Mouse (Mus musculus) liver, embryonic 14.5 days (tissue): ENCODE data around the gene Kctd21. TPM values are rescaled to one million over a fixed set of nuclear protein-coding genes. Genes with fewer than 3 reads are reported as not detected.

Experiments used
- ATAC-seq: fragments of 200-750 bp; cut with Nextera tagmentation; 2 replicates; pipeline ENCODE4 v1.8.0; 2017; ENCODE audit warnings: moderate number of reproducible peaks, mild to moderate bottlenecking, moderate library complexity; ENCODE audit not compliant: insufficient read depth
- DNase-seq, 3 experiments: peaks; one replicate each; pipeline ENCODE4 v3.0.0-alpha.2; 2012 to 2013; ENCODE audit warnings: low read depth in 3 of 3, low spot score in 3 of 3
- H3K27ac ChIP-seq: fragments of 300-500 bp; sonication (generic); 2 replicates; pipeline ENCODE4 v1.5.1; 2014; ENCODE audit warnings: moderate library complexity, mild to moderate bottlenecking, control low read depth, inconsistent platforms
- H3K27me3 ChIP-seq: fragments of 300-500 bp; sonication (generic); 2 replicates; pipeline ENCODE4 v1.6.1; 2014; ENCODE audit warnings: mild to moderate bottlenecking, low read length, moderate library complexity; ENCODE audit not compliant: control insufficient read depth, insufficient read depth
- H3K36me3 ChIP-seq: fragments of 300-500 bp; sonication (generic); replicated peaks from 2 replicates; pipeline ENCODE4 v1.6.1; 2014; ENCODE audit warnings: low read depth; ENCODE audit not compliant: control insufficient read depth, insufficient read depth
- H3K4me1 ChIP-seq, 2 experiments: fragments of 200-500 bp in 1 of 2; fragments of 300-500 bp in 1 of 2; sonication (generic) in 1 of 2; replicated peaks; 2 replicates each; pipeline ENCODE4 v1.6.1; 2012 to 2014; ENCODE audit warnings: antibody characterized with exemption in 1 of 2, inconsistent platforms in 1 of 2, low read length in 1 of 2; ENCODE audit not compliant: control insufficient read depth in 2 of 2, insufficient read depth in 2 of 2
- H3K4me2 ChIP-seq: fragments of 300-500 bp; sonication (generic); 2 replicates; pipeline ENCODE4 v1.6.1; 2014; ENCODE audit warnings: low read depth, mild to moderate bottlenecking, control low read depth, moderate library complexity
- H3K4me3 ChIP-seq, 2 experiments: fragments of 200-500 bp in 1 of 2; fragments of 300-500 bp in 1 of 2; sonication (generic) in 1 of 2; 2 replicates each; pipeline ENCODE4 v1.5.1; 2012 to 2014; ENCODE audit warnings: low read depth in 2 of 2, low read length in 2 of 2, mild to moderate bottlenecking in 2 of 2, control low read depth in 1 of 2, inconsistent platforms in 1 of 2, moderate library complexity in 1 of 2; ENCODE audit not compliant: insufficient read depth in 1 of 2
- H3K9ac ChIP-seq: fragments of 300-500 bp; sonication (generic); replicated peaks from 2 replicates; pipeline ENCODE4 v1.6.1; 2014; ENCODE audit warnings: mild to moderate bottlenecking, control low read depth, moderate library complexity
- H3K9me3 ChIP-seq: fragments of 300-500 bp; sonication (generic); 2 replicates; pipeline ENCODE4 v1.6.1; 2016; ENCODE audit warnings: low read length, mixed read lengths; ENCODE audit not compliant: control insufficient read depth
- CTCF ChIP-seq: IDR thresholded peaks from 2 replicates; pipeline ENCODE4 v1.5.1; 2016; ENCODE audit warnings: antibody characterized with exemption, low read depth, control low read depth
- EP300 ChIP-seq: IDR thresholded peaks from 2 replicates; pipeline ENCODE4 v1.6.1; 2016; ENCODE audit warnings: antibody characterized with exemption, low read depth
- WGBS: fragments of 180-500 bp; shearing (Covaris S2); extraction: QIAGEN DNeasy Blood & Tissue Kit; methylation state at CpG from one replicate; pipeline ENCODE4 v1.1.7; 2014; ENCODE audit not compliant: insufficient replicate concordance; 5-methylcytosine and 5-hydroxymethylcytosine counted together
- polyA plus RNA-seq, 2 experiments: library from polyadenylated mRNA; depleted of rRNA in 1 of 2; stranded (reverse) in 1 of 2; unstranded in 1 of 2; fragments of >200 nt; fragmentation: Nextera tagmentation in 1 of 2; extraction: Ambion mirVana in 1 of 2; gene quantifications; 2 replicates each; pipeline versions ENCODE4 v1.2.1 to v1.2.3; 2012 to 2014

Gene Kctd21
- polyA plus RNA-seq, 2 experiments, result 0.76 to 0.80 TPM

GRCm38 (mm10) chr7:97314646-97315045 lies 17.5 kb upstream of the Kctd21 start:
- Histone ChIP-seq H3K4me1 (no peaks in the 10 kb centered on the region), H3K4me2 (no peak overlapping the region), H3K4me3 (no peak overlapping the region), H3K9me3 (no peaks in the 10 kb centered on the region), H3K9ac (no peak overlapping the region), H3K27me3 (no peaks in the 10 kb centered on the region), H3K27ac (no peak overlapping the region), H3K36me3 (no peaks in the 10 kb centered on the region)
- 60% methylated on average over 5 of the region's 5 CpGs for WGBS
- TF ChIP-seq CTCF (no peak), EP300 (no peak)
- ATAC-seq (no peak), DNase-seq (no peak)

- Histone ChIP-seq H3K36me3 (no peaks in the 10 kb centered on the region), H3K27ac (no peak overlapping the region), H3K4me1 (no peaks in the 10 kb centered on the region), H3K4me2 (no peak overlapping the region), H3K9ac (no peak overlapping the region), H3K27me3 (no peaks in the 10 kb centered on the region), H3K9me3 (no peaks in the 10 kb centered on the region), H3K4me3 (no peak overlapping the region)
- no peak for TF ChIP-seq EP300
- TF ChIP-seq CTCF, result no peak
- WGBS, result 76% methylated on average over 6 of the region's 6 CpGs
- ATAC-seq (no peak), DNase-seq (no peak)
Observed at GRCm38 (mm10) chr7:97315656-97316055, 16.5 kb upstream of the Kctd21 start.

GRCm38 (mm10) chr7:97317706-97318105 lies 14.4 kb upstream of the Kctd21 start:
- Histone ChIP-seq H3K9ac (no peak overlapping the region), H3K36me3 (no peaks in the 10 kb centered on the region), H3K9me3 (no peaks in the 10 kb centered on the region), H3K27me3 (no peaks in the 10 kb centered on the region), H3K4me2 (no peak overlapping the region), H3K4me1 (no peaks in the 10 kb centered on the region), H3K4me3 (no peak overlapping the region), H3K27ac (no peak overlapping the region)
- no peak for DNase-seq
- 59% methylated on average over 3 of the region's 3 CpGs for WGBS
- TF ChIP-seq EP300 (no peak), CTCF (no peak)
- no peak for ATAC-seq

GRCm38 (mm10) chr7:97324342-97324741 lies 7.8 kb upstream of the Kctd21 start:
- TF ChIP-seq EP300 (no peak), CTCF (no peak)
- H3K4me2 ChIP-seq, result no peak overlapping the region
- no peak overlapping the region for H3K9ac ChIP-seq
- no peaks in the 10 kb centered on the region for H3K36me3 ChIP-seq
- no peak overlapping the region for H3K4me3 ChIP-seq
- ATAC-seq (no peak), DNase-seq (no peak)
- H3K27ac ChIP-seq, result no peak overlapping the region
- WGBS, result 71% methylated on average over 8 of the region's 8 CpGs
- H3K4me1 ChIP-seq, result no peaks in the 10 kb centered on the region
- no peaks in the 10 kb centered on the region for H3K9me3 ChIP-seq
- peaks cover 28% of the 10 kb centered on the region for H3K27me3 ChIP-seq

GRCm38 (mm10) chr7:97325156-97325985 lies 6.8 kb upstream of the Kctd21 start:
- no peak for DNase-seq
- H3K27me3 ChIP-seq, result peaks cover 28% of the 10 kb centered on the region
- WGBS, result 13% methylated on average over 89 of the region's 96 CpGs

More at GRCm38 (mm10) chr7:97325156-97325985, 6.8 kb upstream of the Kctd21 start:
- Histone ChIP-seq H3K4me3 (no peak overlapping the region), H3K36me3 (no peaks in the 10 kb centered on the region), H3K4me2 (no peak overlapping the region), H3K9ac (no peak overlapping the region), H3K4me1 (no peaks in the 10 kb centered on the region), H3K9me3 (no peaks in the 10 kb centered on the region), H3K27ac (no peak overlapping the region)
- TF ChIP-seq CTCF, result no peak
- TF ChIP-seq EP300, result no peak
- no peak for ATAC-seq
